Mouse (Mus musculus) central nervous system, embryonic 11.5 days (tissue): ENCODE data around the gene Gabra2. TPM values are rescaled to one million over a fixed set of nuclear protein-coding genes. Genes with fewer than 3 reads are reported as not detected.

Experiments
- polyA plus RNA-seq: library from polyadenylated mRNA; depleted of rRNA; stranded (reverse); fragments of >200 nt; gene quantifications from 2 replicates; pipeline ENCODE4 v1.2.3, GENCODE M21; 2012; rRNA removed

The Gabra2 gene
- 2.4 and 3.0 TPM in 2 replicates for polyA plus RNA-seq

GRCm38 (mm10) chr5:71095725-71096607, at the start of gene Gabra2:
Gabra2 (minus strand) TSS chr5:71095849.

